Mouse (Mus musculus) cerebellum, adult 8-10 months (tissue): ENCODE results near the gene Paip2b.
"Not testable (repeated sequence)": the region's sequence is repeated elsewhere in the genome, so short reads cannot be mapped to it uniquely, and the experiment has no call there.

Source experiments
- DNase-seq: peaks from one replicate; pipeline ENCODE4 v3.0.0; 2022

The Paip2b gene

DNA sequence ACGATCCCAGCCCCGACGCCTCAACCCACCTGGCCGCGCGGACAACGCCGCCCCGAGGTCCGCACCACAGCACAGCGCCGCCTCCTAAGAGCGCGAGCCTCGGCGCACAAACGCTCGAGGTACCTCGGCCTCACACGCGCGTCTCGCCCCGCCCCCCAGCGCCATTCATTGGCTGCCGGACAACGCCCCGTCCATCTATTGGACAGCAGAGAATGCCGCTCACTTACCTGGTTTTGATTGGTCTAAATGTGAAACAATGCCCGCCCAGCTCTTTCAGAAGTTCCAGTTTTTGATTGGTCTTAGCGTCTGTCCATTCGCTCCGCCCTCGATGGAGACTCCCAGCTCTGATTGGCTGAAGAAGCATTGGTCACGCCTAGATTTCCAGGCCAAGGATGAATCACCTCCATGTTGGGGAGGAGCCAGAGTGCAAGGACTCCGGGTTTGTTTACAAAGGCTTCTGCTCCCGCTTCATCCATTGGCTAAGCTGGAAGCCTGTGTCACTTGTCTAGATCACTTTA lies at the start of gene Paip2b:
TSS of gene Paip2b (minus strand) at position 136 of the 518 bp plus-strand sequence.
- peak; percentile 99 for DNase-seq

DNA sequence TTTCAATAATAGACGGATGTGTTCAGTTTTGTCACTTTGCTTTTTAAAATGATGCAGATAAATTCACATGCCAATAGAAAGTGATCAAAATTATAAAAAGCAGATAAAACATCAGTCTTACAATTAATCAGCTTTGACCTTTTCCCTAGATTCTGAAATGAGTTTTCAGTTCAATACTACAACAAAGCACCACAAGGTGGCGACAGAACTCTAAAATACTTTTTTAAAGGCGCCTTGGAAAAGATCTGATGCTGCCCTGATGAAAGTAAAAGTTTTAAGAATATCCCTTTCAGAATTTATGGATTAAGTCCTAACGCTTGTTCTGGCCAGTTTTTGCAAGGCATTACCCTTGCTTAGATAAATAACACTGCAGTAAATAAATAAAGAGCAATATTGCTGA lies 48.3 kb upstream of the Paip2b start:
- DNase-seq = peak; percentile 46

DNA sequence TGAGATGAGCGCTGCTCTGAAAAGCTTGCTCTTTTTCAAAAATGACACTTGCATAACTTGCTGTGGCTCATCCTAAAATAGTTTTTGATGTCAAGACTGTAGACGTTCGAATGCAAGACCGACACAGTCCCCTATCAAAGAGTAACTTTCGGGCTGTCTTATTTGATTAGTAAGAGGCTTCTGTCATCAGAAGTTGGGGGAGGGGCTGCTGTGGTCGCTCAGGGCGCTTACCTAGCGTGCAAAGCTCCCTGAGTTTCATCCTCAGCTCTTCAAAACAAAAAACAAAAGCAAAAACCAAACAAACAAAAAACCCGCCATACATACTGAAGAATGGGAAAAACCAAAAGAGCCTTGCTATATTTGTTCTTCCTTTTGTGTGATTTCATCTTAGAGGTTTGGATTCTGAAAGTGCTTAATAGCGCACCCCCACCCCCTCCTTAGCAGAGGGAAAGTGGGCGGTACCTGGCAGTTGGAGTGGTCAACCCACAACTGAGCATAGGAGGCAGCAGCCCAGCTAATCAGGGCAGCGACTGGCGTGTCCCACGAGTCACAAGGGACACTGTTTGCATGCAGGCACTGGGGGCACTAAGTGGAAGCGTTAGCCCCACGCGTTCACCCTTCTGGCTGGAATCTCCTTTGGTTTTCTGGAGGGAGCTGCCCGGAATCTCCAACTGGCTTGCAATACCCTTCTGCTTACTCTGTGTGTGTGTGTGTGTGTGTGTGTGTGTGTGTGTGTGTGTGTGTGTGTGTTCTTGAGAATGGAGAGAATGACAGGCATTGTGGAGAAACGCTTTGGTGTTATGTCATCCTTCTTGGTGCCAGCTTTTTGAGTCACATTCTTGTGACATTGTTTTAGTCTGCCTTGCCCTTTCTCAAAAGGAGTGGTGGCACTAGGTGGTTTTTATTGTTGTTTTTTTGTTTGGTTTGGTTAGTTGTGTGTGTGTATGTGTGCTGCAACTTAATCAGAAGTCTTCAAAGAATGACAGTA lies 36.4 kb upstream of the Paip2b start:
- DNase-seq = peak; percentile 34

DNA sequence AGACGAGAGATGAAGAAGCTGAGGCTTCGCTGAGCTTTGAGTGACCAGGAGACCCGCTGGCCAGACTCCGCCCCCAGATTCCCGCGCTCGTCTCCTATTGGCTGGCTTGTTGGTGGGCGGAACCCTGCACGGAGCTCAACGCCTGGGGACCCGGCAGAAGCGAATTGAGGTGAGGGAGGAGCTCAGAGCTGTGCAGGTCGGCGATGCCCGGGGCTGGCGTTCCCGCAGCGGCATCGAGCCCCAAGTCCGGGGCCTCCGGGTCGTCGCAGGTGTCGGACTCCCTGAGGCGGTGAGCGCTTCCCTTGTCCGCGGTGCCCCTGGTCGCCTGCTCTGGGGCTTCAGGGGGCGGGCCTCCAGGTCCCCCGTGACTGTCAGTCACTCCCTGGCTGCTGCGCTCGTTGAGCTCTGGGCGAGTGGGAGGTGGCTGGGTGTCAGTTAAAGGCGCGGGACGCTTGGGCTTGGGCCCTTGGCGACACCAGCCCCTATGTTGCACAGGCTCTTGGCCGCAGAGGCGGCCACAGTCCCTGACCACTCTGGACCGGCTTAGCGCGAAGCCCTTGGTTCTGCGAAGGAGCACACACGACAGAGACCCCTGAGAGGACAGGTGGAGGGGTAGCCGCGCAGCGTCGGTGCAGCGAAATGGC lies 35.5 kb upstream of the Paip2b start, which contains the start of gene Zfp638:
TSS of gene Zfp638 (plus strand) at position 156 of the 644 bp plus-strand sequence.
- DNase-seq = peak; percentile 97

DNA sequence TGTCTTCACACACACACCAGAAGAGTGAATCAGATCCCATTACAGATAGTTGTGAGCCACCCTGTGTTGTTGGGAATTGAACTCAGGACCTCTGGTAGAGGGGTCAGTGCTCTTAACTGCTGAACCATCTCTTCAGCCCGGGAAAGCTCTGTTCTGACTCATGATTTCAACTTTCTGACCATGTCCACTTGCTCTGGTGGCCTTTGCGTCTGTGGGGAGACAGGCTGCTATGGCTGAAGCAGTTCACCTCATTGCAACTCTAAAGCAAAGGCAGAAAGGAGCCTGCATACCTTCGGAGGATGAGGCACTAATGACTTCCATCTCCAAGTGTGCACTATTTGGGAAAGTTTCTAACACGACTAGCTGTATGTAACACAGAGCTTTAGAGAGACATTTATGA lies 34.9 kb upstream of the Paip2b start:
- no peak for DNase-seq

DNA sequence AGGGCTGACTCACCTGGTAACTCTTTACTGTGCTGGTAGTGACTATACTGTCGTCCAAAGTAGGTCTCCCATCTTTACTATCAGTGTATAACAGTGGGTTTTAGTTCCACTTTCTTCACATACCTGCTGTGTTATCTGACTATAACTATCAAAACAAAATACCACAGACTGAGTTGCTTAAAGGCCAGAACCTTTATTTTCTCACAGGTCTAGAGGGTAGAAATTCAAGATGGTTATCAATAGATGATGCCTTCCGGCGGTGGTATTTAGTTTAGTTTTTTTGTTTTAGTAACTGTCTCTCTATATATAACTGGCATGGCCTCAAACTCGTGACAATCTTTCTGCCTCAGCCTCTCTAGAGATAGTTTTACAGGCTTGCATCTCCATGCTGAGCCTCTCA lies 32.0 kb upstream of the Paip2b start:
- no peak for DNase-seq

DNA sequence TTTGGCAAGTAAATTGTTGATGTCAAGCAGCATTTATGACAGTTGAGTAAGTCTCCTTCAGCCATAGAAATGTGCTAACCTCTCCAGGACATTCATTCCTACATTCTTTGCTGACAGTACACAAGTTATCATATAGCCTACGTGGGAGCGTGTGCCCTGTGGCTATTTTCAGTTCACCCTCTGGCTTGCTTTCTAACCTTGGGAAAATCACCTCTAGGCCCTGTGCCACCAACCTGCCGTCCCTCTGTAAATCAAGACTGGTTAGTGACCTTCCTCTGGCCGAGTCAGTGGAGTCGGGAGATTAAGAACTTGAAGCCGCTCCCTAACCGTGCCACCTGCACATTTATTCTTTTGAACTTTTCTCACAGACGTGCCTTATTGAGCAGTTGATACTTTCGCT lies 28.5 kb upstream of the Paip2b start:
- DNase-seq = no peak

DNA sequence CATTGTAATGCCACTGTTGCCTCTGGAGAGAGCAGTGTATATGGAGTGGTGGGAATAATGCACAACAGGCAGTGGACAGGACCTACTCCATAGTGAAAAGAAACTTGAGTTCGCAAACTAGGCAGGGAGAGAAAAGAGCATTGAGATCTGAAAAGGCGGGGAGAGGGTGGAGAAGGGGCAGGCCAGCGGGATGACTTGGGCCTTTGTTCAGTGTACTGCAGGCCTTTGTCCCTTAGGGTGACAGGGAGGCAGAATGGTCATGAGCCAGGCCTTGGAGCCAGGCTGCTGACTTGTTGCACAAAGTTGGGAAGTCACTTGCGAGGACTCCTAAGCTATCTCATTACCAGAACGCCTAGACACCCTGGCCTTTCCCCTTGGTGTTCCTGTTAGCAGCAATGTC lies 25.9 kb upstream of the Paip2b start:
- no peak for DNase-seq

DNA sequence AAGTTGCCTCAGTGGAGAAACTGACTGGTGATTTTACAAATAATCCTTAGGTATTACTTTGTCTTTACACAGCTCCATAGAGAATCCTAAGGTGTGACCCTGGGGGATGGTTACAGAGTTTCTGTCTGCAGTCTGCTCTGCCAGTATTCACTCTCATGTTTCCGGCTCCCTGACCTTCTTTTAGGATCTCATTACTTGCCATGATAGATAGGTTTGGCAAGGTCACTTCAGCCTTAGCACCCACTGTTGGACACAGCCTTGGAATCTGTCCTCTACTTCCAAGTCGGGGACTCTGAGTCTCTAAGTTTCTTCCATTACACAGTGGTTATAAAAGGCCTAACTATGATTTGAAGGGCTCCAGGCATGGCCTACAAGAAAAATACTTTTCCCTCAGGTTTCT lies 17.9 kb upstream of the Paip2b start:
- DNase-seq = no peak

DNA sequence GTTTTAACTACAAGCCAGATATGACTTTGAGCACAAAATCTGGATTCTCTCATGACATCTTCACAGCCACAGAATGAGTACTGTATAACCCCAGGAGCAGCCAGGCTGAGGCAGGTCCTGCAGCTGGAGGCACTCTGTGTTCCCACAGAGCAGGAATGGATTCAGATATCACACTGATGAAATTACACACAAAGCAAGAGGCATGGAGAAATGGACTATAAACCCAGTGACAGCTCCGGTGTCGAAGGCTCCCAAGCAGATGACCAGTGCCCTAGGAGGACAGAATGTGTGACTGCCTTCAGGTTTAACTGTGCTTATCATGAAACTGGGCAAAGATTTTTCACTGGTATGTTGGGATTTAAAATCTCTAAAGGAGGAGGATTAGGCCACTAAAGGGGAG lies 14.6 kb upstream of the Paip2b start:
- no peak for DNase-seq

DNA sequence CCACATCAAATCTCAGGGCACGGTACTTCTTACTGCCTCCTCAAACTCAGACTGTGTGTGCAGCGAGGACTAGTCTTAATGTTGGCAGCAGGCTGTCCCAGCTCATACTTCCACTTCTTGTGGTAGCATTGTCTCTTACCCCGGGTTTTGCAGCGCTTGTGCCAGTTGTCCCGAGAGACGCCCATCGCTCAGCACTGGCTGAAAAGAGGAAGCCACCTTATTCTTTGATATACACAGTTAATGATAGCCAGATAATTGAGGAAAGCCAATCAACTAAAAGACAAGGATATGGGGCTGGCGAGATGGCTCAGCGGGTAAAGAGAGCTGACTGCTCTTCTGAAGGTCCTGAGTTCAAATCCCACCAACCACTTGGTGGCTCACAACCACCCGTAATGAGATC lies 13.4 kb upstream of the Paip2b start:
- DNase-seq = no peak

DNA sequence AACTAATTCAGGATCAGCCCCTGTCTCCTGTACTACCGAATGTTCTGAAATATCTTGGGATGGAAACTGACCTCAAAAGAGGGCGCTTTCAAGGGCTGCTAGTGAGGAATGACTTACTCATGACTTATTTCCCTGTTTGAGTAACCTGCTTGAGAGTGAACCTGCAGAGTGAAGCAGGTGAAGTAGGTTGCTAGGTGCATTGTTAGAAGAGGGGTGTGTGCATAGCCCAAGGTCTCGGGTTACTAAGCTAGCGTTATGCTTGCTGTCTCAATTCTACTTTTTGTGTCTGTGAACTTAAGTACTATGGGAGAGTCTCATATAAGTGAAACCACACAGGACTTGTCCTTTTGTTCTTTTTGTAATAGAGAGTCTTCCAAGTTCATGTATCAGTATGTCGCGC lies 8.5 kb upstream of the Paip2b start:
- DNase-seq = no peak

DNA sequence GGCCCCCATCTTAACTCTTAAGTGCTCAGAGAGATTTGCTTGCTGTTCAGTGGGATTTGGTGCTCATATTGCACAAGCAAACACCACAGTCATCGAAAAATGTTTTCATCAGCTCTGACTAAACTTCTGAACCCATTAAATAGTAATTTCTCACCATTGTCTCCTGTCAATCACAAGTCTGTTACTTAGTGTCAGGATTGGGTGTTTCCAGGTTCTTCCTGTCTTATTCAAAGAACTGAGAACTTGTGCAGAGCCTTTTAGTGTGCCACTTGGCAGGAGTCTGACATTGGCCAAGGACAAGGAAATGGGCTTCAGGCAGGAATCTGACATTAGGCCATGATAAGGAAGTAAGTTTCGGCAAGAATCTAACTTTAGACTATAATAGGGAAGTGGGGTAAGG lies 6.5 kb upstream of the Paip2b start:
- DNase-seq = no peak

DNA sequence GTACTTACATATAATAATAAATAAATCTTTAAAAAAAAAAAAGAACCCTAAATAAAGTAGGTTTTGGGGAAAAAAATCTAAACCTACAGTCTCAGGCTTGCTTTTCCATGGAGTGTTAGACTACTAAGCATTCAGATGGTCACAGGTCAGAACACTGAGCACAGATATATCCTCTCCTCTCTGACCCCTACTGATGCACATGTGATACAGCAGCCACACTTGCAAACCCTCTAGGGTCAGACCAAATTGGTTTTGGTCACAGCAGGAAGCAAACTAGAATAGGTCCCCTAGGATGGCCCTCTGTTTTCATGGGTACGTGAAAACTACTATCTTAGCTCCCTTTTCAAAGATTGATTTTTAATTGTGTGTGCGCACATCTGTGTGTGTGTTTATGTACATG lies 5.3 kb upstream of the Paip2b start:
- no peak for DNase-seq

DNA sequence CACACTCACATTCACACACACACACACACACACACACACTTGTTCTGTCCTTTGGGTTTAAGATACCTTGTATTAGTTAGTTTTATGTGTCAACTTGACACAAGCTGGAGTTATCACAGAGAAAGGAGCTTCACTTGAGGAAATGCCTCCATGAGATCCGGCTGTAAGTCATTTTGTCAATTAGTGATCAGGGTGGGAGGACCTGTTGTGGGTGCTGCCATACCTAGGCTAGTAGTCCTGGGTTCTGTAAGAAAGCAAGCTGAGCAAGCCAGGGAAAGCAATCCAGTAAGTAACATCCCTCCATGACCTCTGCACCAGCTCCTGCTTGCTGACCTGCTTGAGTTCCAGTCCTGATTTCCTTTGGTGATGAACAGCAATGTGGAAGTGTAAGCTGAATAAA lies 852 bp upstream of the Paip2b start:
- not testable (repeated sequence) for DNase-seq

DNA sequence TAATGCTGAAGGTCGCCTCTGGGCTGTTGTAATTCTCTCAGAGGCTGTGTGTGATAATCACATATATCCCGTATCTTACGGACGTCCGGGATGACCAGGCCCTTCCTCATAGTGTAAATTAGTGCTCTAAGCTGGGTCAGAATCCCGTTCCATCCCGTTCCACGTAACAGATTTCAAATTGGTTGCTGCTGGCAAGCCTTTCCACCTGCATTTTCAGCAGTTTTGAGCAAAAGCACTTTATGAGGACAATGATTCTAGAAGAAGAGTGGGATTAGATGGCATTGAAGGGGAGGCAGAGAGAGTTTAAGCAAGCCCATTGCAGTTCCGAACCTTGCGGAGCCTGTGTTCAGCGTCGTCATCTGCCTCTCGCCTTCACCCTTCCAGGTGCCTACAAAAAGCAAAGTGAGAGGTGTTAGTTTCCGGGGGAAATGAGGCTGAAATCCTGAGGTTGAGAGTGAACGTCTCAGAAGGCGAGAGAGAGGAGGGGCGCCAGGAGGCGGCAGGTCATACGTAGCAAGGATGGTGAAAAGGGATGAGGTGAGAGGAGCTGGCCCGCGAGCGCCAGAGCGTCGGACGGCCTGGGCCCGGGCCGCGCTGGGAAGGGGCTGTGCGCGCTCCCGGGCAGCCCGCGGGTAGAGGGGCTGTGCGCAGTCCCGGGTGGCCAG lies 468 bp downstream of the Paip2b start:
- no peak for DNase-seq

DNA sequence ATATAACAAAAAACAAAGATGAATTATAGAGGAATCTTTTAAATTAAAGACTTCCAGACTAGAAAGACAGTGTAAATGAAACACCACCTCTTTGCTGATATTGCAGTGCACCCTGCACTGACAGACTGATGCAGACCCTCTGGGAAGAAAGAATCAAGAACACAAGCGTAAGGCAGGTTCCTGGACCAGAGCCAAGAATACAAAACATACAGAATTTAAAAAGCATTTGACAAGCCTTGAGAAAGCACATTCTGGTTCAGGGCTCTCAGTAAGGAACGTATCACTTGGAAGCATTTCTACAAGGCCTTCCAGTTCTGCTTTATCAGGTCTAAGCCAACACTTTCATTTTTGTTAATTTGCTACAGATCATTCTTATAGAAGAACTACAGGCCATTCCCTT lies 9.7 kb downstream of the Paip2b start:
- no peak for DNase-seq

DNA sequence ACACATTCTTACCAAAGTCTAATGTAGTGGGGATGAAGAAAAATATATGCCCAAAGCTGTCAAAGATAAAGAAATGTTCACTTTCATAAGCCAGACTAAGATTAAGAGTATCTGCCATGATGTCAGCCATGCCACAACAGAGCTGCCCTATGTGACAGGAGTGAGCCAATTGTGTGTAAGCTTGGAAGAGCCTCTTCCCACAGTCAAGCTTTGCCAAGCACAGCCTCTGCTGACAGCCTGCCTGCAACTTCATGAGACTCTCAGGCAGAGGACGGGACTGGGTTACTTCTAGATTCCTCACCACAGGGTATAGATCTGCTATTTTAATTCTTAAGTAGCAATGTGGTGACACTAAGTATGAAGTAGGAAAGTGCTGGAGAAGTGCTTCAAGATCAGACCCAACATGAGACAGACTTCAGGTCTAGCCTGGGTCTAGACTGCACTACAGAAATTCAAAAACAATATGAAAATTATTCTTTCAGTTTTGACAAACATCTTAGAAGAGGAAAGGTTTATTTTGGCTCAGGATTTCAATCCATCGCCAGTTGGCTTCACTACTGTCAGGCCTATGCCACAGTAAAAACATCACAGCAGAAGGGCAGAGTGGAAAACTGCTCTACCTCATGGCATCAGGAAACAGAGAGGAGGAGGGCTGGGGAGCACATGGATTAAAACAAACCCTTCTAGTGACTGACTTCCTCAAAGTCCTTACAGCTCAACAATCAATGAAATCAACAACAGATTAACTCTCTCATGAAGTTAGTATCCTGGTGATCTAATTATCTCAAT lies 10.6 kb downstream of the Paip2b start:
- DNase-seq = no peak

DNA sequence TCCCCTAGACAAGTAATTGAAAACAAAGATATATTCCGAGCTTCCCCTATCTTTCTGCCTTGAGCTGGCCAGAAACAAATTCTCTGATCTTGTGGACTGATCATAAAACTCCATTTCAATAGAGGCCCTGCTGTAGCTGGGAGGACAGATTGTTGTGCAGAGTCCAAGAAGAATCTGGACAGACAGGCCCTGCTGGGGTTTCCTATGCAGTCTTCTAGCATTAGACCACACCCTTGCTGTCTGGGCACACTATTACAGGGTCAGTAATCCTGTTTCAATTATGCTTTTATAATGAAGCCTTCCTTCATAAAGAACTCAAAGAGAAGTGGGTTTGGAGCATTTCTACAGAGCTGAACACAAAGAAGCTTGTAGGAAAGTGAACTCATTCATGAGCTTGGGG lies 12.5 kb downstream of the Paip2b start:
- DNase-seq = no peak

DNA sequence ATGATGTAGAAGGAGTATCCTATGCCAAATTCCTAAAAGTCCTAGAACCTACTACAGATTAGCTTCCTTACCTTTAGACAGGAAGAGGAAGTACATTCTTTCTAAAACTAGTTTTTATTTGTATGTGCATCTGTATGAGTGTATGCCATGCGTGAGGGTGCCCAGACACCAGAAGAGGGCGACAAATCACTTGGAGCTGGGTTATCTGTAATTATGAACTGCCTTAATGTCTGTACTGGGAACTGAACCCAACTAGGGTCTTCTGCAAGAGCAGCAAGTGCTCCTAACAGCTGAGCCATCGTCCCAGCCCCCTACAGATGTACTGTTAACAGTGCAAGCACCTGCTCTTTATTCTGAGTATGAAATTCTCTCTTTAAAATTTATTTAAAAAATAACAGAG lies 15.7 kb downstream of the Paip2b start:
- DNase-seq = no peak

DNA sequence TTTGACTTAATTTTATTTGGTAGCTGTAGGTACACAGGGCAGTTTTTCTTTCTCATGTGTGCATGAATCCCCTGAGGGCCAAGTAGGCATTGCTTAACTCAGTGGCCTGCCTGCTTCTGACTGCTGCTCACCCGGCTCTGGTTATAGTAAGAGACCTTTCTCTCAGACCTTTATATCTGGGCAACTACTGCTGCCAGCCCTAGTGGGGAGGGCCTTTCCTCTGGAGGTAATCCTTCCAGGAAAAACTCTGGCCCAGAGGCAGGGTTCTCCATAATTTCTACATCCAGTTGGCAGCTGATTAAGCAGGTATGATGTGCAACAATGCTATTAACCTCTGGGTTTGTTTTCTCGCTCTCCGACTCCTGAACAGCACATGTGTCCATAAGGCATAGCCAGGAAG lies 28.7 kb downstream of the Paip2b start:
- no peak for DNase-seq

DNA sequence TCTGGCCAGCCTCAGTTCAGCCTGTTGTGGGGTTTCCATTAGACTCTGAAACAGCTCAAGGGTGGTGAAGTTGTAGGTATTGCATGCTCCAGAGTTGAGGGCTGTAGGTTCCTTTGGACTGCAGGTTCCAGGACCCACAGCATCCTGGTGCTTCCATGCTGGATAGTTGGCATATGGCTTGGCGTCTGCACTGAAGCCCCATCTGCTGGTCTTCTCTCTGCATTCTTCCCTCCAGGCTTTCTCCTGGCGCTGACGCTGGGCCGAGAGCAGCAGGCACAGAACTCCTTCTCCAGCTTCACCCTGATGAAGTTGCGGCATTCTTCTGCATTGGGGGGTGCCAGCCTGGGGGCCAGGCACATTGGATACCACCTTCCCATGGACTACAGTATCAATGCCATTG lies 29.5 kb downstream of the Paip2b start:
- DNase-seq = peak; percentile 25

DNA sequence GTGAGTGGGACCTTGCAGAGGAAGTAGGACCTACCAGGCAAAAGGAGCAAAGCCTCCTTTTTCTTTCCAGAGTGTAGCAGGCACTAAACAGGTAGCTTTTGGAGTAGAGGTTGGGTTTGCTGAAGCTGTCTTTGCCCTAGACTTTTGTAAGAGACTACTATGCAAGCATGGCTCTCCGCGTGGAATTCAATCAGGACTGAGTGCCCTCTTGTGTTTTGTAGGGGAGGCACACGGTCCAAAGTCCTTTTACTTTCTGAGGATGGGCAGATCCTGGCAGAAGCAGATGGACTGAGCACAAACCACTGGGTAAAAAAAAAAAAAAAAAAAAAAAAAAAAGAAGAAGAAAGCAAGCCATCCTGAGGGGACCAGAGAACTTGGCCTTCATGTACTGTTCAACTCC lies 34.9 kb downstream of the Paip2b start:
- no peak for DNase-seq
